Mouse (Mus musculus) regulatory T cell (primary cell): ENCODE results near the gene Cacng4.

Experiments used
- in situ Hi-C: fragments of 300-600 bp; cut with MboI, MseI; formaldehyde crosslinking; loops from one replicate; pipeline ENCODE4 v1.15.1; 2025; ENCODE audit warnings: high pct_unique_total_duplicates

The Cacng4 gene

DNA sequence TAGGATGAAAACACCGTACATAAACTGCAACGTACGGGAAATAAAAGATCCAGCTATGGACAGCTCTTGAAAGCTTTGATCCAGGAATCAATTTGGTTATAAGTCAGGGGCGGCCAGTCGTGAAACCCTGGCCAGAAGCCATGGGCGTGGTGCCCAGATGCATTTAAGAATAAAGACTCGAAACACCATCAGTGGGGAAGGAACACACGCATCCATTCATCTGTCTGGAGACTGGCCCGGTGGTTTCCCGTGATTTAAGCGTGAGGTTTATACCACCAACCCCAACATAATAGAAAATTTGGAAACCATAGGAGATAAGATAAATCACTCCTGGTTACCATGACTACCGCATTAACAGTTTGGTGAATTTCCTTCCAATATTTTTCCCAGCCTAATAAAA lies 16.9 kb downstream of the Cacng4 start:
- in situ Hi-C loops: no loop called here

DNA sequence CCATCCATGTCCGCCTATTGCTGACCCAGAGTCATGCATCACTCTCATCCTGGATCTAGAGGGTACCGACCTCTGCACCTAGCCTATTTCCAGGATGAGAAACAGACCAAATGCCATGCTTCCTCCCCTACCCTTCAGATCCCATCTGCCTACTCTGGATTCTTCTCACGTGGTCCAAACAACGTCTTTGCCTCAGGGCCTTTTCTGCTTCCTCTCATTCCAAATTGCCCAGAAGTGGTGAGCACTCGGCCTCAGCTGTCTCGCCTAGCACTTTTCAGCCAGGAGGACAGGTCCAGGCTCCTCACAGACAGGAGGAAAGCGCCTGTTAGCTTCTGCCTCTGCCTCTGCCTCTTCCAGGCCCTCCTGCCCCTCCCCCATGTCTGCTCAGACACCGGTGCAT lies 21.0 kb downstream of the Cacng4 start:
- in situ Hi-C loops: no loop called here

DNA sequence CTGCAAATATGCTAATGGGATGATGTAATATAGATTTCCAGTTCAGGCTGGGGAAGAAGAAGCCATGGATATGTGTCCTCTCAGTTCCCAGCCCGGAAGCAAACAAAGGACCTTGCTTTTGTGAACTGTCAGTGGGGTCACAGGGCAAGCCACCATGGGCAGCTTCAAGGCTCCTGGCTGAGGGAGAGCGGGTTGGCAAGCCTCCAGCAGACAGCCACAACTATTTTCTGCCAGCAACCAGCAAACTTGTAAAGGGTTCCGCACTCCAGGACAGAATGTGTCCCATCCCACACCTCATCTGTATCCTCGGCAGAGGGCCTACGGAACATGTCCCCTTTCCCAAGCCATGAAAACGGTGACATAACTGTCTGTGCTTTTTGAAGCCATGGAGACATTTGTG lies 22.4 kb downstream of the Cacng4 start:
- in situ Hi-C loops: no loop called here

DNA sequence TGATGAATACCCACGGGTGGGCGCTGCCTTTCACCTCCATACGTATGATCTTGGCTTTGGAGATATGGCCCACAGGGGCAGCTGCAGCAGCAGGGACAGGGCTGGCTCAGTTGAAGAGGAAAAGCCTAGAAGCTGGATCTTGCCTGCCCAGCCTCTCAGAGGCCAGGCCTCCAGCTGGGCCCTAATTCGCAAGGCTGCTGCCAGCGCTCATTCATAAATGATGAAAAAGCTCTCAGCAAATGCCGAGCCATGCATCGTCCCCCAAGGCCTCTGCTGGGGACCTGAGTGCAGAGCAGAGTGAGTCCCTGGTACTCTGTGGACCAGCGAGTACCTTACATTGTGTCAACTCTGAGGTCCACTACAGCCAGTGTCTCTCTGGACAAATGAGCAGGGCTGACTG lies 26.0 kb downstream of the Cacng4 start:
- in situ Hi-C loops: no loop called here

DNA sequence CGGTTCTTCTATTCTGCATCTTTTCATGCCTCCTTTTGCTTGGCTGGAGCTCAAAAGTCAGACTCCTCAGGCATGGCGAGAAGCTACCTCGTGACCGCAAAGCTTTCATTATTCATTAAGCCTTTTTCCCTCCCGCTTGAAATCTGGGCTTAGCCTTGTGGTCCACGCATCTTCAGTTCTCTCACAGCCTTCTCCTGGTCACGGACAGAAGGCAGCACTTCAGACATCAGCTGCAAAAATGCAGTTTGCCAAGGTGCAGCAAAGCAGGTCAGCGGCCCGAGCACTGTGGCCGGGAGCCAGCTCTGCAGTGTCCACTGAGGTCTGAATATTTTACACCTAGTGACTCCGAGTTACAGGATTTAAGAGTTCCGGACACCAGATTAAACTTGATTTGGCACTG lies 27.4 kb downstream of the Cacng4 start:
- in situ Hi-C loops: no loop called here

DNA sequence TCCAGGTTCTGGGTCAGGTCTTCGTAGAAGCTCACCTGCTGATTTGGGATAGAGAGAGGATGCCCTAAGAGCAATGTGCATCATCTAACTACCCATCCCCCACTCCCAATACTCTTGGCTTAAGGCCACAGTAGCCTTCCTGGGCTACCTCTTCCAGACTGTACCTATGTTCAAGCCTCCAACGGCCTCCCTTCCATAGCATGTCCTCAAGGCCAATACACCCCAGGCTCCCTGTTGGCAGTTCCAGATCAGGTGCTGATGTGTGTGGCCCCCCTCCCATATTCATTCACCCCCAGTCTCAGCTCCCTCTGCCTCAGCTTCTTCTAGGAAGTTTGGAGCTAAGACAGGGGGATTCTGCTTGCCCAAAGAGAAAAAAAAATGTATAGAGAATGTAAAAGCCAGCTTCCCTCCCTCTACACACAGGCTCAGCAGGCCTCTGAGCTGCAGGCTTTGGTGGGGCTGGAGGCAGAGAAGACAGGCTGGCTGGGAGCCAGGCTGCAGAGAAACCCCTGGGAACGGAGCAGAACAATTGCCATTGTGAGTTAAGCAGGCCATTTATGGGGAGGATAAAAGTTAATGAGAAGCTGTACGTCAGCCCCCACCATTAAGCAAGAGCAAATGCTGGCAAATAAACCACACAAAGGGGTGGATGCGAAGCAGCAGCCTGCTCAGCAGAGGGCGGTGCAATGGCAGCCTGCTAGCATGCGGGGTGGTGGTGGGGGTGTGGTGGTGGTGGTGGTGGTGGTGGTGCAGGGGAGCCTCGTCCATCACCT lies 31.5 kb downstream of the Cacng4 start:
- in situ Hi-C loops: no loop called here

DNA sequence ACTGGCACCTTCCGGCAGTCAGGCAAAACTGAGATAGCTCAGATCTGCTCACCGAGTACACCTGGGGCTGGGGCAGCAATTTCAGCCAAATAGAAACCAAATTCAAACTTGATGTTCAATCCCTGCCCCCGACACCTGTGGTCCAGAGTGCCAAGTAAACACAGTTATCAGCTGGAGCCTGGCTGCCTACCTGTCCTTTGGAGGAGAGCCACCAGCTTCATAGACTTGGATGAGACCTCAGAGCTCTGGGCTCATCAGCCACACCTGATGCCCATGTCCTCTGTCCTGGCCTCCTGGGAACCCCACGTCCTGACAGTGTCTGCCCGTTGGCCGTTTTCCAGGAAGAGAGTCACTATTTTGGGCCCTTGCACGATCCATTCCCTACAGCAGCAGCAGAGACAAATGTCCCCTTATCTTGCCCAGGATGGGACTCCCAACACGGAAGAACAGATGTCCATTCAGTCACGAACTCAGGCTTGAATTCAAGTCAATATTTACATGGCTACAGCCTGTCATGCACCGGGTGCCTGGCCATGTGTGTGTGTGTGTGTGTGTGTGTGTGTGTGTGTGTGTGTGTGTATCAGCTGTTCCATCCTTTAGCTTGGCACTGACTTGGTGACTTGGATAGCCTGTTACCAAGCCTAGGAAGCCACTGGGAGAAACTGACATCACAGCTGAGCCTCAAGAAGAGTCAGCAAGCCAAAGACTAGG lies 32.4 kb downstream of the Cacng4 start:
- in situ Hi-C loops: no loop called here

DNA sequence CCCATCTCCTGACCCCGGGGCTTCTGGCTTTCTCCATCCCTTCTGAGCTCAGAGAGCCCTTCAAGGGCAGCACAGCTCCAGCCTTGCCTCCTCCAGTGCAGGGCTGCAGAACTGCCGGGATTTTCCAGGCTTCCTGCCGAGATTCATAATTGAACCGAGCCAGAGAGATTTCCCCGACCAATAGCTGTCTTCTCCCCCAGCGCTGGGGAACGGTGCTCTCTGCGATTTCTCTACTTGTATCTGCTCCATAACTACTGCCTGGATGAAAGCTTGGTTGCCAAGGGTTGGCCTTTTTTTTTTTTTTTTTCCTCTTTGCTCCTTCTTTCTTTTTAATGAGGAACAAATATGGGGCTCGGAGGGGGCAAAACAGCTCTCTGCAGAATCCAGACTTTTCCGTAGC lies 34.4 kb downstream of the Cacng4 start:
- in situ Hi-C loops: no loop called here

DNA sequence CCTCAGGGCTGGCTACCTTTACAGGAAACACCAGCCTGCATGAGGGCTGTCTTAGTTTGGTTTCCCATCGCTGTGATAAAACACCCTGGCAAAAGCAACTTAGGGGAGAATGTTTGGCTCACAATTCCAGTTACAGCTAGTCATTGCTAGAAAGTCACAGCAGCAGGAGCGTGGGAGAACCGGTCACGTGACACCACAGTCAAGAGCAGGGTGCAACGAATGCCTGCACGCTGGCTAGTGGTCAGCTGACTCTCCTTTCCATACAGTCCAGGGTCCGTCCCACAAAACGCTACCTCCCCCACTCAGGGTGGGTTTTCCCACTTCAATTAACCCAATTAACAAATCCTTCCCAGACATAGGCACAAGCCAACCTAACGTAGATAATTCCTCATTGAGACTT lies 34.8 kb downstream of the Cacng4 start:
- in situ Hi-C loops: no loop called here

DNA sequence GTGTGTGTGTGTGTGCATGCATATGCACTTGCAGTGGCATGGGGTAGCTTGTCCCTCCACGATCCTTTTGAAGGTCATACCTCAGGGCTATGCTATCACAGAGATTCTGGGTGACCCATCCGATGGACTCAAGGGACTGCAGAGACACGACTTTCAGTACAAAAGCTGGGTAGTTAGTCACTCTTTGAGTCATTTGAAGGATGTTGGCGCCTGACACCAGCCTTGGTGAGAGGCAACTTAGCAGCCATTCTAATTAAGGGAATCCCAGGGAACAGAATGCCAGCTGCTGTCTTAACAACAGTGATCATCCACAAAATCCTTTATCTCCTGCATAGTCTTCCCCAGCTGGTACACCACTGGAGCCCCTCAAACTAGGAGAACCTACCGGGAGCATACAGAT lies 45.2 kb downstream of the Cacng4 start:
- in situ Hi-C loops: no loop called here

DNA sequence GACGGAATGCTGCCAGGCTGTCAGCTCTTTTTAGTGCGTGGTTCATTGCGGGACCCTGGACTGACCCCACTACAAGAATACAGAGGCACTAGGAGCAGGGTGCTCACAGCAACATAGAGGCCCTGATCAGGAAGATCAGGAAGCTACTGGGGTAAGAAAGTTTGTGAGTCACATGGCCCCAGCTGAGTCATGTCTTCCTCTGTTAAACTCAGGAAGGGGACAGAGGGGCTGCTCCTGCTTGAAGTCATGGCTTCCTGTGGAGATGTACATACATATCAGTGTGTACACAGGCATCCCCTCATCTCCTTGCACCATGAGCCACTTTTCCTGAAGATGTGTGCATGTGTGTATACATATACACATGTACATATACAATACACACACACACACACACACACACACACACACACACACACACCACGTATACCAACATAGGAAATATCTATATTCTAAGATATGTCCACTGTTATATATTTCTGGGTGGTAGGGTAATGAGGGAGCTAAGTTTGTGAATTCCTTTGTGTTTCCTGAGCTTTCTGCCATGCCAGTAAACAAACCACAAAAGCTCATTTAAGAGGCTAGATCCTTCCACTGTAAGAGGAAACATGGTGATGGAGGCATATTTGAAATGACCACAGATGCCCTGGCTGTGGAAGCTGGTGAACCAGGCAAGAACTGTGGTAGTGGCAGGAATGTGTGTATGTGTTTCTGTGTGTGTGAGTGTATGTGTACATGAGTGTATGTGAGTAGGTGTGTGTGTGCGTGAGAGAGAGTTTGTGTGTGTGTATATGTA lies 45.9 kb downstream of the Cacng4 start:
- in situ Hi-C loops: no loop called here

DNA sequence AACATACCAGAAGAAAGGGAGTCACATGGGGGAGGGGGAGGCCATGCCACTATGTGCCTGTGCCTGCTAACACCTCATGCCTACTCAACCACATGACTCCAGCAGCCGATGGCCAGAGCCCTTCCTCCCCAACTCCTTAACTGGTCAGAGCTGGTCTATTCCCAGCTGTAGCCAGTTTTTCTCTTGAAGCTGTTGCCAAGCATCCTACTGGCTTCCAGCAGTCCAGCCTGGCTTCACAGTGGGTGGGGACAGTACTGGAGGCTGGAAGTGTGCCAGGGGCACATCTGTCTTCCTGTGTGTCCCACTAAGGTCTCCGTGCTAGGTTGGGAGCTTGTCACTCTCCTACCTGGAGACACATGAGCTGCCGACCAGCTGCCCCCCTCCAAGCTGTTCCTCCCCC lies 51.3 kb downstream of the Cacng4 start:
- in situ Hi-C loops: no loop called here

DNA sequence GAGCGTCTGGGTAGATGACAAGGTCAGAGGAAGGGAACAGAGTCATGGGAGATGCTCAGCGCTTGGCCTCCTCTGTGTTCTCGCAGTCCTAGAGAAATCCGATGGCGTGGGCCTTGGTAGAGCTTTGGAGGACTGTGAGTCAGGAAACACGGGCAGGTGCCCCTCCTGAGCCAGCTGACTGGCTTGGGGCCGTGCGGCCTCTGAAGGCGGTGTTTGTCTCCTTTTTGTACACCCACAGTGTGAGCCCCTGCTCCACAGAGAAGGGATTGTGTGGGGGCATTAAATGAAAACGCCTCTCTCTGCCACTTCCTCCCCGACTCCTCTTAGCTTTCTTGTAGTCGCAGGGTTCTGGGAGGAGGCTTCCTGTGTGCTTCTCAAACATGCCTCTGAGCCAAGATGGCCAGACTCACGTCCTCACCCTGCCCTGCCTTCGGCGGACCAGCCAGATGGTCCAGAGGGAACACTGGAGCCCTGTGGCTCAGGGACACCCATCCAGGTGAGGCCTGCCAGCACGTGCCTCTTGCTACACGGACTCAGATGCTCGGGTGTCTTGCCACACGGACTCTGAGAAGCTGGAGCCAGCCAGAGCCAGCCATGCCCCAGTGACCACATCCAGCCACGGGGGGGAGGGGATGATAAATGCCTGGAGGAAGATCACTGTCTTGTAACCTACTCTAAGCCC lies 55.8 kb downstream of the Cacng4 start:
- in situ Hi-C loops: no loop called here

DNA sequence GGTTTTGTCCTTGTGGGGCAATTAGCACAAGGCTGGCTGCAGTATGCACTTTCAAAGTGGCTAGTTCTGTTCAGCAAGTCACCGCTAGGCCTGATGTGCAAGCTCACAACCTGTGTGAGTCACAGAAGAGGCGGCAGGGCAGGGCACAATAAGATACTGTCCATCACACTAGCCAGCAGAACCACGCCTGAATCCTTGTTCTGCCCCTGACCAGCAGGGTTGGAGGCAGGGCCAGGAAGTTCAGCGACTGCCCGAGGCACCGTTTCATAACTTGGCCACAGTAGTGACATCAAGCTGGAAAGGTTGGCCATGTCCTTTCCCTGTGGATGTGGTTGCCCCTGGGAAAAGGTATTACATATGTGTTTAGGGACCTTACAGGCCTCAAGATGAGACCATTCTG lies 56.5 kb downstream of the Cacng4 start:
- in situ Hi-C loops: no loop called here

DNA sequence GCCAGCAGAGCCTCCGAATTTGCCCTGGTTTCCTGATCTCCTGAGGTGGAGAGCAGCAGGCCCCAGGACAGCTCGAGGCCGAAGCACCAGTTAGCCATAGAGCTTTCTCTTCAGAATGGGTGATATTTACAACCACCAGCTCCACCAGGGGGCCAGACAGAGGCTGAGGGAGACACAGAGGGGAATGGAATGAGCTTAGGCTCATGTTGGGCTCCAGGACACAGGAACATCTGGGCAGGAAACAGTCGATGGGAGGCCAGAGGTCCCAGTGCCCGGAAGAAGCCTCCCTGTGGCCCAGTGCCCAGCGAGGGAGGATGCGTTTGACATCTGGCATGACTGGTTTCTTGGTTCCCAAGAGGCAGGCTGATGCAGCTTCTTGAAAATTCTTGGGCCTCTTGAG lies 60.2 kb downstream of the Cacng4 start:
- in situ Hi-C loops: no loop called here

DNA sequence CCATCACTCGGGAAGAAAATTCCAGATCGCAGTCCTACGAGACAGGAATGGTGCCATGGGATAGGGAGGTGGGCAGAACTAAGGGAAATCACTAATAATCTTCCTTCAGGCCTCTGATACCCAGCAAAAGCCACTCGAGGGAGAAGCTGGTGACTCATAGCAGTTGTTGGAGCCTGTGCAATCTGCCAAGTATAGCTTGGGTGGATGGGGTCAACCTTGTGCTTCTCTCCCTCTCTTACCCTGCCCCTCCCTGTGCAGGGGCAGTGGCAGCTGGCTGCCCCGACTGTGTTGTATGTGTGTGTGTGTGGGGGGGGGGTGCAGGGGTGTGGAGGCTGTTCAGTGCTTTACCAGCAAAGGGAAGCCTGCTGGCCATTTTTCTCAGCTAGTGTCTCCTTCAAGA lies 62.9 kb downstream of the Cacng4 start:
- in situ Hi-C loops: no loop called here

DNA sequence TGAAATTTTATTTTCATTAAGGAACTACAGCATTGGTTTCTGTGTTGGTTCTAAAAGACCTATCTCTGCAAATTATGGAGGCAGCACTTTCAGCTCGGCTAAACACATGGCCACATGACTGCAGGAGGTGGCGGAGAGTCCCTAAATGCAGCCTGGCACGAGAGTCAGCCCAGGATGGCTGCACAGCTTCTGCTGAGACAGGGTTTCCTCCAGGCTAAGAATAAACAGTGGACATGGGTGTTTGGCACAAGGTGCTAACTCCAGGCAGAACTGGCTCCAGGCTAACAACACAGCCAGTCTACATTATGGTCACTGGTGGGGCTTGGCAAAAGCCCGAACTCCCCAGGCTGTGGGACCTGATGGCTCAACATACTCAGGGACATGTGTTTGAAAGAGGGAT lies 63.4 kb downstream of the Cacng4 start:
- in situ Hi-C loops: no loop called here

DNA sequence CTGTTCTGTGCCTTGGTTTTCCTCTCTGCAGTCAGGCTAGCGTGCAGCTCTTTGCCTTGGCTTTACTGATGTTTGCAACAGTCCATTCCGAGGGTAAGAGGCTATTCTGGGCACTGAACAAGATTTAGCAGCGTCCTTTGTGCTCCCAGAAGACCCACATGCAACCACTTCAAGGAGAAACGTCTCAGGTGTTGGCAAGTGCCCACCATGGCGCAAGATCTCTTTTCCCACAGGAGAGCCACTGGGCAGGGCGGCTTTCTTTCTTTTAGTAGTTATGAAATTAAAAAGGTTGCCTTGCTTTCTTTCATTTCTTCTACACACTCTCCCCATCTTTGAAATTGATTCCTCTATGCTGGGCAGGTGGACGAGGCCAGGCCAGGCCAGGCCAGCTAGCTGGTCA lies 65.2 kb downstream of the Cacng4 start:
- in situ Hi-C loops: no loop called here

DNA sequence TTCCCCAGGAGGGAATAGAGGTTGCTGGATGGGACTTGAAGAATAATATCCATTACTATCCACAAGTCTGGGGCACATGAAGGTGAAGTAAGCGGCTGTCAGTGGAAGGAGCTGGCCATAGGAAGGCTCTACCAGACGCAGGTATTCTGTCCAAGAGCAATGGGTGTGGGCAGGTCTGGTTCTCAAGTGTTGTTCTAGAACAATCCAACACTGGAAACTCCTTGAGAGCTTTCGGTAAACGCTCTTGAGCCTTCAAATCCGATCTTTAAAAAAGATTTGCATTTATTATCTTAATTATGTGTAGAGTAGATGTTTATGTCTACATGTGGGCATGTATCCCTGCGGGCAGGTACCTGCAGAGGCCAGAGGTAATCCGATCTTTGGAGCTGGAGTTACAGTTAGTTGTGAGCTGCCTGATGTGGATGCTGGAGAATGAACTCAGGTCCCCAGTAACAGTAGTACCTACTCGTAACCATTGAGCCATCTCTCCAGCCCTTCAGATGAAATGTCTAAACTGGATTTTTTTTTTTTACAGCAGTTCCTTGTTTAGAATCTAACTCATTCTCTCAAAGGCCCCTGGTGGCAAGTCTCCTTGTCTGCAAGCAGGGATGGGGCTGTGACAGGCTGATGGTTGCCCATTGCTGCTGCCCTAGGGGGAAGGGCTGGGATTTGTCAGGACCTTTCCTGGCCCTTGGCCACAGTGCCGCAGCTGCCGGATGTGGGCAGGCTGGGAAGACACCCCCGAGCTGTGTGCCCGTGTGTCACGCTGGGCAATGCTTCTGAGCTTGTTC lies 66.1 kb downstream of the Cacng4 start:
- in situ Hi-C loops: no loop called here

DNA sequence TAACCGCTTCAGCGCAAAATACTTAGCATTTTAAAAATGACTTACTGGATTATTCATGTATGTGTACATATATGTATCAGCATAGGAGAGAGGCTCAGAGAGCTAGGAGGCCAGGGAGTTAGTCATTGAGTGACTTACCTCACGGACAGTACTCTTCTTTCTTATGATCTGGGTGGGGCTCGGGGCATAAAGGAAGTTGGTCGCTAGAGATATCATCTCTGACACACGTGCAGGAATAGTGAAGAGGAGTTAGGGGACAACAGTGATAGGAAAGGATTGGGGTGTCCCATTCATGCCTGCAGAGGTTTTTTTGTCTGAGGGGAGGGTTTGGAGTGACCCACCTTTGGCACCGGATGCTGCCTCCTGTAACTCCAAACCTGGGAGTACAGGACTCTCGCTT lies 69.8 kb downstream of the Cacng4 start:
- in situ Hi-C loops: no loop called here

DNA sequence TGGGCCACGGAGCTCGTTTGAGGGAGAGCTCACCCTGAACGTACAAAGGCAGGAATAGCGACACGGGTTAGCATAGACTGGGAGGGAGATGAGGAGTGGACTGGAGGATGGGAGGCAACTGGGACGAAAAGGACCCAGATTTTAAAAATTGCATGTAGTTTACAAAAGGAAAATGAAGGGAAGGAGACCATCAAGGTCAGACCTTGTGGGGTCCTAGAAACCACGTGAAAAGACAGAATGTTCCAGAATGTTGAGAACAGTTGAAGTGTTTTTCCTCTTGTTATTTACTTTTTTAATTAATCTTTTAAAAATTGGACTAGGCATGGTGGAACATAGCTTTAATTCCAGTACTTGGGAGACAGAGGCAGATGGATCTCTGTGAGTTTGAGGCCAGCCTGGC lies 73.3 kb downstream of the Cacng4 start:
- in situ Hi-C loops: no loop called here
